Mouse (Mus musculus): ENCODE measurements around the gene Atl1.

Gene Atl1

DNA sequence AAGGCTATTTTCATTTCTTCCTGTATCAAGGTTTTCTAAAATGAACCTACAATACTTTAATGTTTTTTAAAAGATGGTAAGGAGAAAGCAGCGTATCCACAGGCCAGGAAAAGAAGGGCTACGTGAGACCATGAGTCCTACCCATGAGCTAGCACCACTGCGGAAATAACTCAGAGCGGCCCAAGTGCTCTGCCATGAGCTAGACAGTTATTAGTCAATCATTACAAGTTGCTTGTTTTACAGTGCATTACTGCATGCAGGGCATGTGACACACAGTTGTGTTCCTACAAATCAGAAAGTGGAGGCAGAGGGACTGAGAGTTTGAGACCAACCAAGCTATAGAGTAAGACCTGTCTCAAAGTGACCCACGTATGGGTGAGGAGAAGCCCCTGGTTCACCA is 8.4 kb upstream of the Atl1 start:
- no peak for DNase-seq (ENCODE audit: low spot score)

- DNase-seq (ENCODE audit: low spot score), result no peak
Observed at GRCm38 (mm10) chr12:69885170-69885923, 7.1 kb upstream of the Atl1 start.

- no peak for DNase-seq (ENCODE audit: low spot score)
Observed at GRCm38 (mm10) chr12:69887776-69888175, 4.6 kb upstream of the Atl1 start.

DNA sequence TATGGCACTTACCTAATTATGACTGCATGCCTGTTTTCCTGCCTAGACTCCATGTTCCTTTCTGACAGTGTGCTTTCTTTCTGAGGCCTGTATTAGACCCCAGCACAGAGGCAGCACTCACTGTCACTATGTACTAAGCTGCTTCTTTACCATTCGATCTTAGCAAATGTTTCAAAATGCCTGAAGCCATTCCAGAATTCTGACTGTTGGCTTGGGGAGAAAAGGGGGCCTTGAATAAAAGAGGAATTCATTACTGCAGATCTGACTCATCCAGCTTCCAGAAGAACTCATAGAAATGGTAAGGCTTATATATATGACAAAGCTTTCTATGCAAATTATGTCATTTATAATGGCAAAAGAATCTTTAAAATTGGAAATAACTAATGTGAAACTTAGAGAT is 4.1 kb upstream of the Atl1 start:
- DNase-seq (ENCODE audit: low spot score), result no peak

- no peak for DNase-seq (ENCODE audit: low spot score)
Observed at GRCm38 (mm10) chr12:69890051-69890450, 2.4 kb upstream of the Atl1 start.

DNA sequence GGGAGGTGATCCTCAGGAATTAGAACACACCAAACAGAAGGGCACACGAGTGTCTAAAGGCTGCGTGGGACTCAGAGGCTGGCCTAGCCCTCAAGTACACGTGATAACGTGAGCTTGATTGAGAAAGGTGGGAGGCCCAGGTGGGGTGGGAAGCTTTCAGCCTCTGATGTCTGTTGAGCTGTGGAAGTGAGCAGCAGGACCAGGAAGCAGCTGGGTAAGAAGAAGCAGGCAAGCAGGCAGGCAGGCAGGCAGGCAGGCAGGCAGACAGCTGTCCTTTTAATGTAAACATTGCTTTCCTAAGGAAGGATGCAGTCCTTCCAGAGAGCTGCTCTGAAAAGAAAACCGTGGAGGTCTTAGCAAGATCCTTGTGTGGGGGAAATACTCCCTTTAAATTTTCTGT is 1.9 kb upstream of the Atl1 start:
- DNase-seq (ENCODE audit: low spot score), result no peak

GRCm38 (mm10) chr12:69891721-69892120 is 693 bp upstream of the Atl1 start:
- DNase-seq (ENCODE audit: low spot score), result peak; percentile 25

GRCm38 (mm10) chr12:69893927-69894326 is 1.5 kb downstream of the Atl1 start:
- DNase-seq (ENCODE audit: low spot score), result no peak

GRCm38 (mm10) chr12:69895046-69895445 is 2.6 kb downstream of the Atl1 start:
- no peak for DNase-seq (ENCODE audit: low spot score)

- DNase-seq (ENCODE audit: low spot score), result no peak
Observed at GRCm38 (mm10) chr12:69898119-69898518, 5.7 kb downstream of the Atl1 start.

- no peak for DNase-seq (ENCODE audit: low spot score)
Observed at GRCm38 (mm10) chr12:69904991-69905390, 12.6 kb downstream of the Atl1 start.

- DNase-seq (ENCODE audit: low spot score), result no peak
Observed at GRCm38 (mm10) chr12:69907667-69908510, 15.5 kb downstream of the Atl1 start.

DNA sequence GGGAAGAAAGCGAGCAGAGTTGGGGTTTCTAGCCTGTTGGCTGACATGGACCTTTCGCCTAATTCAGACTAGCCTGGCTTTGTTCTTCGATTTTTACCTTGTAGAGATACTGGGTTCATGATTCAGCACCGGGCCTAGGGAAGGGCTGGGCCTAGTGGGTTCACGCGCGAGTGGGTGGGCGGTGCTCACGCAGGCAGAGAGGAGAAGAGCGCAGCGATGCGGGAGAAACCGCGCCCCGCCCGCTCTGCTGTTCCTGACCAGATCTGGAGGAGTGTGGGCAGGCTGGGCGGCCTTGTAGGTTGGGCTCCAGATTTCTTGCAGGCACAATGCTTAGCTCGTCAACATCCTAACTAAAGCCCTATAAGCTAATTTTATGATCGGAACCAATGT is 16.1 kb downstream of the Atl1 start:
- no peak for DNase-seq (ENCODE audit: low spot score)

- DNase-seq (ENCODE audit: low spot score), result no peak
Observed at GRCm38 (mm10) chr12:69911906-69912305, 19.5 kb downstream of the Atl1 start.

- no peak for DNase-seq (ENCODE audit: low spot score)
Observed at GRCm38 (mm10) chr12:69912737-69913136, 20.3 kb downstream of the Atl1 start.

DNA sequence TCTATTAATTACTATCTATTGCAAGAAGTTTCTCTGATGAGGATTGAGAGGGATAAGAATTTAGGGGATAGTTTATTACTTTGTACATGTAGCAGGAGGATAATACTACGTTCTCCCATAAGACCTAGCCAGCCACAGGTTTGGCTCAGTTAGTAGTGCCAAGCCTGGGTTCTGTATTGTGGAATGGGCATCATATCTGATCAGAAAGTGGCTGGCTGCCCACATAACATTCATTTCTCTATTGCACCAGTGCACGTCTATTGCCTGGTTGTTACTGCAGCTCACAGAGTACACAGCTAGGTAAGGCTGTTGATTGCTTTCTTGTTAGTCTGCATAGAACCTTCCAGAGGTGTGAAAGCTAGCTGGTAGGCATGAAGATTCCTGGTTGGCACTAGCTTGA is 25.5 kb downstream of the Atl1 start:
- DNase-seq (ENCODE audit: low spot score), result no peak

DNA sequence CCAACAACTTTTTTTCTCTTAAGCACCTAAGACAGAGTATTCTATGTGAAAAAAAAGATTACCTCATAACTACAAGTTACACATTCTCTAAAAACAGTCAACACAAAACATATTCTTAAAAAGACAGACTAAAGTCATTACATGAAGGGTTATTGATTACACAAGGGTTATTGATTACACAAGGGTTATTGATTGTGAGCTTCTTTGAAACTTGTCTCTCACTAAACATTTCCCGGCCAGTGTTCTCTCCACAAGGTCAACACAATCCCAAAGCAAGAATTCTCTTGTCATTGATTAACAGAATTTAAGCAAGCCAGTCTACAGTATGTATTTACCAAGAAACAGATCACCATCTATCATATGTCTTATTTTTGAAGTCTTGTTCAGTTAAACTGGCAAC is 29.7 kb downstream of the Atl1 start:
- DNase-seq (ENCODE audit: low spot score), result no peak

GRCm38 (mm10) chr12:69923128-69923527 is 30.7 kb downstream of the Atl1 start:
- no peak for DNase-seq (ENCODE audit: low spot score)

- DNase-seq (ENCODE audit: low spot score), result no peak
Observed at GRCm38 (mm10) chr12:69923603-69924002, 31.2 kb downstream of the Atl1 start.

GRCm38 (mm10) chr12:69924012-69924411 is 31.6 kb downstream of the Atl1 start:
- DNase-seq (ENCODE audit: low spot score), result peak; percentile 65

- DNase-seq (ENCODE audit: low spot score), result no peak
Observed at GRCm38 (mm10) chr12:69926716-69927115, 34.3 kb downstream of the Atl1 start.

DNA sequence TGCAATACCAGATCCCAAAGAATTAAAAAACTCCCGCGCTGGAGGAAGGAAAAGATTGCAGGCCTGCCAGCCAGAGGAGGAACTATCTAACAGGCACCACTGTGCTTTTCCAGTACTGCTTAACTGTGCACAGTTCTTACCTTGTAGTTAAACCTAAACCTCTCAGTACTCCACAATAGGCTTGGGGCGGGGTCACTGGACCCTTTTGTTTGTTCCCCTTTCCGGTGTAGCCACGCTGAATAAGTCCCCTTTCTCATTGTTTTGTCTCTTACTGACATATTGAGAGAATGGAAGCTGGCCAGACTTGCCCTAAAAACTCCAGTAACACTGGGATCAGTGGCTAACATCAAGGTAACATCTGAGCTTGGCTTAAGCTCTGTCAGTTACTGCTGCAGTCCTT is 45.3 kb downstream of the Atl1 start:
- no peak for DNase-seq (ENCODE audit: low spot score)

DNA sequence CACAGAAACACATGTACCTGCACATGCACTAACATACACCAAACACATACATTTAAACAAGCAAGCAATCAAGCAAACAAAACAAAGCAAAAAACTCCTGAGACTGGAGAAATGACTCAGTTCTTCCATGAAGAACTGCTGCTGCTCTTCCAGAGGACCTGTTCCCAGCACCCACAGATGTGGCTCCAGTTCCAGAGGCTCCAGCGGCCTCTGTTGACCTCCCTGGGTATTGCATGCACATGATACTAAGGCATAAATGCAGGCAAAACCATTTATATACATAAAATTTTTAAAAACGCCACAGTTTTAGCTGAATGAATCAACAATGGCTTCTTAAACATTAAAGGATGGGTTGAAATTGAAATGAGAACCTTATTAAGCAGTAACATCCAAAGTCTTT is 46.9 kb downstream of the Atl1 start:
- DNase-seq (ENCODE audit: low spot score), result peak; percentile 8
